Mouse (Mus musculus) neural tube, embryonic 13.5 days (tissue): ENCODE results near the gene Gna12. TPM values are rescaled to one million over a fixed set of nuclear protein-coding genes. Genes with fewer than 3 reads are reported as not detected.

Experiments
- ATAC-seq: fragments of 200-750 bp; cut with Nextera tagmentation; 2 replicates; pipeline ENCODE4 v1.8.0; 2017; ENCODE audit warnings: low read depth, mild to moderate bottlenecking, moderate TSS enrichment, moderate library complexity
- H3K27ac ChIP-seq: fragments of 300-500 bp; sonication (generic); replicated peaks from 2 replicates; pipeline ENCODE4 v1.5.1; 2015; ENCODE audit warnings: moderate library complexity, mild to moderate bottlenecking, inconsistent platforms
- H3K27me3 ChIP-seq: fragments of 300-500 bp; sonication (generic); 2 replicates; pipeline ENCODE4 v1.6.1; 2015; ENCODE audit warnings: mild to moderate bottlenecking, inconsistent platforms
- H3K36me3 ChIP-seq: fragments of 300-500 bp; sonication (generic); 2 replicates; pipeline ENCODE4 v1.6.1; 2015; ENCODE audit warnings: mild to moderate bottlenecking, inconsistent platforms
- H3K4me1 ChIP-seq: fragments of 300-500 bp; sonication (generic); replicated peaks from 2 replicates; pipeline ENCODE4 v1.6.1; 2015; ENCODE audit warnings: inconsistent platforms
- H3K4me2 ChIP-seq: fragments of 300-500 bp; sonication (generic); 2 replicates; pipeline ENCODE4 v1.6.1; 2015; ENCODE audit warnings: inconsistent platforms, mild to moderate bottlenecking, moderate library complexity
- H3K4me3 ChIP-seq: fragments of 300-500 bp; sonication (generic); 2 replicates; pipeline ENCODE4 v1.5.1; 2015; ENCODE audit warnings: mild to moderate bottlenecking, inconsistent platforms
- H3K9ac ChIP-seq: fragments of 300-500 bp; sonication (generic); 2 replicates; pipeline ENCODE4 v1.6.1; 2015; ENCODE audit warnings: moderate library complexity, mild to moderate bottlenecking, inconsistent platforms
- H3K9me3 ChIP-seq: fragments of 300-500 bp; sonication (generic); 2 replicates; pipeline ENCODE4 v1.6.1; 2016; ENCODE audit warnings: inconsistent platforms
- WGBS: fragments of 180-500 bp; shearing (Covaris S2); methylation state at CpG from one replicate; pipeline ENCODE4 v1.1.7; 2015; 5-methylcytosine and 5-hydroxymethylcytosine counted together
- polyA plus RNA-seq: library from polyadenylated mRNA; unstranded; fragments of >200 nt; fragmentation: Nextera tagmentation; extraction: Ambion mirVana; gene quantifications from 2 replicates; pipeline ENCODE4 v1.2.1, GENCODE M21; 2015

The Gna12 gene
- polyA plus RNA-seq, 1 experiment from 2014 or later: 35.0 TPM

GRCm38 (mm10) chr5:140812063-140812462, 18.2 kb downstream of the Gna12 start:
- peaks cover 62% of the 10 kb centered on the region for H3K4me1 ChIP-seq
- no peak overlapping the region for H3K4me3 ChIP-seq
- H3K9ac ChIP-seq: no peak overlapping the region
- H3K27ac ChIP-seq: no peak overlapping the region
- ATAC-seq: no peak
- H3K4me2 ChIP-seq: no peak overlapping the region
- no peaks in the 10 kb centered on the region for H3K36me3 ChIP-seq
- 83% methylated on average over 5 of the region's 5 CpGs for WGBS
- no peaks in the 10 kb centered on the region for H3K9me3 ChIP-seq
- H3K27me3 ChIP-seq: no peaks in the 10 kb centered on the region

- WGBS: 54% methylated on average over 2 of the region's 2 CpGs
- H3K36me3 ChIP-seq: no peaks in the 10 kb centered on the region
- H3K4me3 ChIP-seq: no peak overlapping the region
- no peak overlapping the region for H3K9ac ChIP-seq
- no peak overlapping the region for H3K4me2 ChIP-seq
- H3K4me1 ChIP-seq: peaks cover 68% of the 10 kb centered on the region
- no peak overlapping the region for H3K27ac ChIP-seq
- ATAC-seq: no peak
- H3K27me3 ChIP-seq: no peaks in the 10 kb centered on the region
- no peaks in the 10 kb centered on the region for H3K9me3 ChIP-seq
These were observed 18.8 kb downstream of the Gna12 start for GRCm38 (mm10) chr5:140811390-140811789.

GRCm38 (mm10) chr5:140806939-140807338, 23.3 kb downstream of the Gna12 start:
- no peaks in the 10 kb centered on the region for H3K9me3 ChIP-seq
- H3K27me3 ChIP-seq: no peaks in the 10 kb centered on the region
- 59% methylated on average over 2 of the region's 2 CpGs for WGBS
- no peak overlapping the region for H3K4me3 ChIP-seq
- peaks cover 55% of the 10 kb centered on the region for H3K4me1 ChIP-seq
- H3K36me3 ChIP-seq: no peaks in the 10 kb centered on the region
- no peak overlapping the region for H3K27ac ChIP-seq
- H3K4me2 ChIP-seq: no peak overlapping the region
- no peak overlapping the region for H3K9ac ChIP-seq
- ATAC-seq: no peak

- H3K4me1 ChIP-seq: peaks cover 55% of the 10 kb centered on the region
- H3K36me3 ChIP-seq: no peaks in the 10 kb centered on the region
- 86% methylated on average over 2 of the region's 2 CpGs for WGBS
- no peak overlapping the region for H3K9ac ChIP-seq
- no peaks in the 10 kb centered on the region for H3K9me3 ChIP-seq
- H3K27me3 ChIP-seq: no peaks in the 10 kb centered on the region
- no peak overlapping the region for H3K4me2 ChIP-seq
- no peak overlapping the region for H3K27ac ChIP-seq
- ATAC-seq: no peak
- no peak overlapping the region for H3K4me3 ChIP-seq
These were observed 24.0 kb downstream of the Gna12 start for GRCm38 (mm10) chr5:140806252-140806651.

GRCm38 (mm10) chr5:140801782-140802181, 28.4 kb downstream of the Gna12 start:
- H3K9ac ChIP-seq: no peak overlapping the region
- no peaks in the 10 kb centered on the region for H3K9me3 ChIP-seq
- H3K4me1 ChIP-seq: peaks cover 59% of the 10 kb centered on the region
- H3K4me2 ChIP-seq: no peak overlapping the region
- H3K36me3 ChIP-seq: no peaks in the 10 kb centered on the region
- ATAC-seq: no peak
- no peak overlapping the region for H3K4me3 ChIP-seq
- no peak overlapping the region for H3K27ac ChIP-seq
- no peaks in the 10 kb centered on the region for H3K27me3 ChIP-seq
- 72% methylated on average over 5 of the region's 5 CpGs for WGBS

- H3K4me2 ChIP-seq: no peak overlapping the region
- no peak for ATAC-seq
- 85% methylated on average over 6 of the region's 6 CpGs for WGBS
- peaks cover 59% of the 10 kb centered on the region for H3K4me1 ChIP-seq
- no peak overlapping the region for H3K4me3 ChIP-seq
- H3K27ac ChIP-seq: no peak overlapping the region
- no peaks in the 10 kb centered on the region for H3K36me3 ChIP-seq
- no peaks in the 10 kb centered on the region for H3K27me3 ChIP-seq
- H3K9me3 ChIP-seq: no peaks in the 10 kb centered on the region
- no peak overlapping the region for H3K9ac ChIP-seq
These were observed 29.8 kb downstream of the Gna12 start for GRCm38 (mm10) chr5:140800288-140800923.

GRCm38 (mm10) chr5:140799190-140799589, 31.0 kb downstream of the Gna12 start:
- Histone ChIP-seq H3K27ac (no peak overlapping the region), H3K27me3 (no peaks in the 10 kb centered on the region), H3K9me3 (no peaks in the 10 kb centered on the region), H3K4me2 (no peak overlapping the region), H3K4me1 (peaks cover 59% of the 10 kb centered on the region), H3K9ac (no peak overlapping the region), H3K36me3 (no peaks in the 10 kb centered on the region), H3K4me3 (no peak overlapping the region)
- 64% methylated on average over 2 of the region's 2 CpGs for WGBS
- ATAC-seq: no peak

- Histone ChIP-seq H3K27me3 (no peaks in the 10 kb centered on the region), H3K9me3 (no peaks in the 10 kb centered on the region), H3K4me1 (peaks cover 57% of the 10 kb centered on the region), H3K4me3 (no peak overlapping the region), H3K36me3 (no peaks in the 10 kb centered on the region), H3K9ac (no peak overlapping the region), H3K4me2 (no peak overlapping the region), H3K27ac (no peak overlapping the region)
- no peak for ATAC-seq
- 77% methylated on average over 5 of the region's 5 CpGs for WGBS
These were observed 31.5 kb downstream of the Gna12 start for GRCm38 (mm10) chr5:140798775-140799174.

GRCm38 (mm10) chr5:140798158-140798557, 32.1 kb downstream of the Gna12 start:
- Histone ChIP-seq H3K4me2 (no peak overlapping the region), H3K4me3 (no peak overlapping the region), H3K27me3 (no peaks in the 10 kb centered on the region), H3K27ac (peak overlapping the region; percentile 6; the same call in 1 of the 2 replicates), H3K36me3 (no peaks in the 10 kb centered on the region), H3K4me1 (peaks cover 56% of the 10 kb centered on the region), H3K9me3 (no peaks in the 10 kb centered on the region), H3K9ac (no peak overlapping the region)
- WGBS: 71% methylated on average over 7 of the region's 7 CpGs
- ATAC-seq: no peak

GRCm38 (mm10) chr5:140796051-140796450, 34.2 kb downstream of the Gna12 start:
- Histone ChIP-seq H3K4me3 (no peak overlapping the region), H3K27me3 (no peaks in the 10 kb centered on the region), H3K27ac (0 out of 2 replicates have a peak overlapping the region, but pooled peaks have one; percentile 33), H3K36me3 (no peaks in the 10 kb centered on the region), H3K9ac (no peak overlapping the region), H3K9me3 (no peaks in the 10 kb centered on the region), H3K4me1 (peaks cover 66% of the 10 kb centered on the region), H3K4me2 (no peak overlapping the region)
- 77% methylated on average over 3 of the region's 3 CpGs for WGBS
- ATAC-seq: no peak

GRCm38 (mm10) chr5:140795176-140795575, 35.1 kb downstream of the Gna12 start:
- Histone ChIP-seq H3K9ac (no peak overlapping the region), H3K27ac (no peak overlapping the region), H3K4me2 (no peak overlapping the region), H3K36me3 (no peaks in the 10 kb centered on the region), H3K9me3 (no peaks in the 10 kb centered on the region), H3K27me3 (no peaks in the 10 kb centered on the region), H3K4me3 (no peak overlapping the region), H3K4me1 (peaks cover 71% of the 10 kb centered on the region)
- no peak for ATAC-seq
- 69% methylated on average over 2 of the region's 2 CpGs for WGBS

- H3K4me1 ChIP-seq: peaks cover 75% of the 10 kb centered on the region
- no peak overlapping the region for H3K4me3 ChIP-seq
- no peak overlapping the region for H3K4me2 ChIP-seq
- H3K36me3 ChIP-seq: no peaks in the 10 kb centered on the region
- no peaks in the 10 kb centered on the region for H3K9me3 ChIP-seq
- no peak for ATAC-seq
- H3K9ac ChIP-seq: no peak overlapping the region
- H3K27me3 ChIP-seq: no peaks in the 10 kb centered on the region
- 60% methylated on average over 3 of the region's 3 CpGs for WGBS
- H3K27ac ChIP-seq: no peak overlapping the region
These were observed 35.5 kb downstream of the Gna12 start for GRCm38 (mm10) chr5:140794753-140795152.

GRCm38 (mm10) chr5:140792233-140792632, 38.0 kb downstream of the Gna12 start:
- H3K4me2 ChIP-seq: no peak overlapping the region
- no peaks in the 10 kb centered on the region for H3K27me3 ChIP-seq
- peak overlapping the region; percentile 95 for H3K27ac ChIP-seq
- no peak for ATAC-seq
- no peaks in the 10 kb centered on the region for H3K36me3 ChIP-seq
- H3K4me1 ChIP-seq: peaks cover 72% of the 10 kb centered on the region
- 0 out of 2 replicates have a peak overlapping the region, but pooled peaks have one; percentile 42 for H3K9ac ChIP-seq
- H3K4me3 ChIP-seq: no peak overlapping the region
- H3K9me3 ChIP-seq: no peaks in the 10 kb centered on the region
- WGBS: 66% methylated on average over 5 of the region's 5 CpGs
